Mouse (Mus musculus): ENCODE data around the gene Heg1. TPM values are rescaled to one million over a fixed set of nuclear protein-coding genes. Genes with fewer than 3 reads are reported as not detected.

Gene Heg1
- total RNA-seq, 2 experiments from 2014 or later = 29.9 to 35.4 TPM

DNA sequence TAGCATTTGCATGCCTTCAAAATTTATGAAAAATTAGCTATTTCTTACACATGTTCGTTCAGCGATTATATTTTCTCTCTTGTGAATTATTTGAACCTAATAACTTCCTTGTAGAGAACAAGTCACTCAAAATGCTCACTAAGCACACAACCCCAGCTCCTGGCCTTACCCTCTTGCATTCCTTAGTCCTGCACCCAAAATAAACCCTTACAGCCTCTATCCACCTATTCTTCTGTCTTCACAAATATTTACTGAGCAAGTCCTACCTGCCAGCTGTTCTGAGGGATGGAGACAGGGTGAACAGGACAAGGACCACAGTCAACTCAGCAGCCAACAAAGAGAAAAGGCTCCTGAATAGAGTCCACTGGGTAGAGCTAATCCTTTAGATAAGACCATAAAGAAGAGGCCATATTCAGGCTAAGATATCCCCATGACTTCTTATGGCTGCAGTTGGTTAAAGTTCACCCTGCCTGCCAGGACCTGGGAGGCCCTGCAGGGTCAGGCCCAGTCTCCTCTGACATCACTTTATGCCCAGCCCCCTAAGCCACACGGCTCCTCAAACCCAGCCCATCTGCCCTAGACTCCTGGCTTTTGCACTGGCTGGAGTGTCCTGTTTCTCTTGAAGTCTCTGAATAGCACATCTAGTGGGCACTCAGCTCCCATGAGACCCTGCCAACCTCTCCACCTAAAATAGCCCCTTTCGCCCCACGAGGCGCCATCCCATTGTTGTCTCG is 102.7 kb downstream of the Heg1 start:
- no peak for DNase-seq (ENCODE audit: low spot score in 2 of 2)
- intact Hi-C loops (cut with DNase I) = no loop called here

GRCm38 (mm10) chr16:33793846-33794791 is 109.9 kb downstream of the Heg1 start, which contains the start of gene Muc13:
Gene Muc13, plus strand, starts transcription at chr16:33794037.
- no peak for DNase-seq (ENCODE audit: low spot score in 2 of 2)
- intact Hi-C loops (cut with DNase I) = no loop called here

GRCm38 (mm10) chr16:33795106-33795505 is 110.9 kb downstream of the Heg1 start:
- no peak for DNase-seq (ENCODE audit: low spot score in 2 of 2)
- intact Hi-C loops (cut with DNase I) = no loop called here

GRCm38 (mm10) chr16:33795887-33796286 is 111.7 kb downstream of the Heg1 start:
- no peak for DNase-seq (ENCODE audit: low spot score in 2 of 2)
- intact Hi-C loops (cut with DNase I) = no loop called here

- intact Hi-C loops (cut with DNase I) = no loop called here
- DNase-seq (ENCODE audit: low spot score in 2 of 2) = no peak
Measured at GRCm38 (mm10) chr16:33796756-33797155, 112.6 kb downstream of the Heg1 start.

- intact Hi-C loops (cut with DNase I) = loop anchor here (1.0 kb wide), 1 partner anchor 53 kb away; no protein-coding TSS in a partner anchor
- peak; percentile 50 to 51 for DNase-seq (ENCODE audit: low spot score in 2 of 2)
Measured at GRCm38 (mm10) chr16:33797860-33798259, 113.7 kb downstream of the Heg1 start.

- no peak for DNase-seq (ENCODE audit: low spot score in 2 of 2)
- intact Hi-C loops (cut with DNase I) = no loop called here
Measured at GRCm38 (mm10) chr16:33810002-33810401, 125.8 kb downstream of the Heg1 start.

DNA sequence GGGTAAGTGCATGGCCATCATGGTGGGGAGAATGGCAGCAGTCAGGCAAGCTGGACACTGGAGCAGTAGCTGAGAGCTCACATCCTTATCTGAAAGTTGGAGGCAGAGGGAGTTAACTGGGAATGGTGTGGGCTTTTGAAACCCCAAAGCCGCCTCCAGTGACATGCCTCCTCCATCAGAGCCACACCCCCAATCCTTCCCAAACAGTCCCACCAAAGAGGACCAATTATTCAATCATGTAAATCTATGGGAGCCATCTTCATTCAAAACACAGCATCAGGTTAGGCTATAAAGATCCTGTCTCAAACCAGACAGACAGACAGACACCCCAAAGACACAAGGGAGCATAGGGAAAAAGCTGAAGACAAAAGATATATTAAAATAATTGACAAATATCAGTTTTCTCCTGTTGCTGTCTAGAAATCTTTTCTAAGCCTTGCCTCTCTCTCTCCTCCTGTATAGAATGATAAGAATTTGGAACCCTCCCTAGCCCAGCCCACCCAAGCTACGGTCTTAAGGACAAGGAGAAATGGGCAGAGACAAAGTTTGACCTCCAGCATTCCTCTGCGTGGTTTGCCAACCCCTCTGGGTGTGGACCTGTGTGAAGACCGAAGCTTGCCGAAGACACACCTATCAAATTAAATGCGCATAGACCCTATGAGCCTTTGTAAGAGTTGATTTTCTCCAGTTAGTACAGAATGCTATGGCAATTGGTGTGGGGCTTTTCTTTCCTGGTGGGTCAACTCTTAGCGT is 134.4 kb downstream of the Heg1 start:
- intact Hi-C loops (cut with DNase I) = no loop called here
- no peak for DNase-seq (ENCODE audit: low spot score in 2 of 2)

- peak; percentile 87 to 92 for DNase-seq (ENCODE audit: low spot score in 2 of 2)
- intact Hi-C loops (cut with DNase I) = loop anchor here (1.0 to 2.0 kb wide), 2 partner anchors 131 to 168 kb away; no protein-coding TSS in a partner anchor
Measured at GRCm38 (mm10) chr16:33820269-33821178, 136.4 kb downstream of the Heg1 start.

Other genes starting within 250 kb of the Heg1 start
- under 1 TPM; 0.48 to 0.87 TPM for gene Slc12a8, start 167.0 kb upstream of the Heg1 start, total RNA-seq (2021)
- gene Muc13, start 109.7 kb downstream of the Heg1 start, total RNA-seq (2021) = under 1 TPM in 1 of 2 experiments, not detected in 1; 0.16 TPM
- 10 to 100 TPM; 37.3 to 39.3 TPM for gene Itgb5, start 145.3 kb downstream of the Heg1 start, total RNA-seq (2021)